8 mouse cellular contexts compared by ENCODE assay signal in the genomic region with DNA sequence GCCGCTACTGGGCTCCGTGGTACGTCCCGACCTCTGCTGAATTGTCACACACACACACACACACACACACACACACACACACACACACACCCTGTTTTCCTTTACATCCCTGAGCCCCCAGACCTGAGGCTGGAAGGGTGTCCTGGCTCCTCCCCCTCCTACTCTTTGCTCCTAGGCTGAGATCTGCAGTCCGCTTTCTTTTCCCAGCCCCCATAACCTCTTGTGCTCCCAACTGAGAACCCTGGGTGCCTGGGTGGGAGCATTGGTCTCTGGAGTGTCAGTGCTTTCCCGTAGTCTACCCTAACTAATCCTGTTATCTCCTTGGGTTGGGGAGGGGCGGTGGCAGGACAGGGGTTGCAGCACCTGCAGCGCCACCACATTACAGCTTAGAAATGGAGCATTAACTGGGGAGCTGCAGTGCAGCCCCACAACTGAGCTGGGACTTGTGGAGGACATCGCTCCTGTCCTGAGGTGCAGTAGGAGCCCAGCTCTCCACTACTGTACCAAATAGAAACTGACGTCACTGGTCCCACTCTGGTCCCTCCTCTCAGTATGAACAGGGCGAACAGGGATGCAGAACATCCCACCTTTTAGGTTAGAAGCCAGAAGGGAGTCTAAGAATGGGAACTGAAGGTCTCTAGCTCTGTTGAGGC. TPM values are rescaled to one million over a fixed set of nuclear protein-coding genes. Genes with fewer than 3 reads are reported as not detected.
DNase-seq lines count a peak whose midpoint lies in the region; ATAC-seq and TF ChIP-seq lines count a peak whose summit lies in the region.

No protein-coding gene starts in this region.

- peak overlapping the region; percentile 68 for H3K4me2 ChIP-seq in forebrain, embryonic 16.5 days (ENCODE audit: low read length)
- H3K4me2 ChIP-seq in liver, embryonic 16.5 days (ENCODE audit: low read depth, low read length) = peak overlapping the region; percentile 65

- no peaks in the 10 kb centered on the region for H3K27me3 ChIP-seq in forebrain, embryonic 16.5 days (replicated peaks; ENCODE audit: control insufficient read depth, insufficient read depth, low read length)
- no peaks in the 10 kb centered on the region for H3K27me3 ChIP-seq in liver, embryonic 16.5 days (ENCODE audit: control insufficient read depth, insufficient read depth, low read depth, low read length)

- 37% methylated on average over 8 of the region's 11 CpGs for WGBS in lung, adult 2 months
- WGBS in forebrain, embryonic 16.5 days = 22% methylated on average over 7 of the region's 11 CpGs
- 18% methylated on average over 11 of the region's 11 CpGs for WGBS in liver, embryonic 16.5 days (ENCODE audit: insufficient replicate concordance)

- H3K4me3 ChIP-seq in lung, adult 2 months (replicated peaks; ENCODE audit: extremely low read depth, low read depth, low read length) = peak overlapping the region; percentile 79
- H3K4me3 ChIP-seq in forebrain, embryonic 16.5 days (replicated peaks; ENCODE audit: low read length) = peak overlapping the region; percentile 59
- peak overlapping the region; percentile 66 for H3K4me3 ChIP-seq in liver, embryonic 16.5 days (ENCODE audit: low read depth, low read length)

- peak; percentile 63 for ATAC-seq in forebrain, embryonic 16.5 days
- ATAC-seq in liver, embryonic 16.5 days (ENCODE audit: low read depth) = no peak

- TF ChIP-seq POLR2A in lung, adult 2 months (IDR thresholded peaks at IDR 0.05; ENCODE audit: borderline replicate concordance, extremely low read depth, low read depth, low read length) = no peak

- no peak for TF ChIP-seq CTCF in lung, adult 2 months (IDR thresholded peaks at IDR 0.05; ENCODE audit: insufficient read depth, low read length)

- no peaks in the 10 kb centered on the region for H3K9me3 ChIP-seq in forebrain, embryonic 16.5 days (ENCODE audit: control insufficient read depth, low read length)
- H3K9me3 ChIP-seq in liver, embryonic 16.5 days (replicated peaks; ENCODE audit: control insufficient read depth, low read length) = no peaks in the 10 kb centered on the region

- DNase-seq in lung, adult 2 months = no peak
- no peak for DNase-seq in lung, postnatal 14 days
- peak; percentile 61 for DNase-seq in cerebellum, adult 9-11 months
- DNase-seq in thymus, postnatal 4 days = peak; percentile 59
- no peak for DNase-seq in adrenal gland, adult 8-10 months
- no peak for DNase-seq in ovary, adult 18-20 months (ENCODE audit: low spot score)

- no peaks in the 10 kb centered on the region for H3K4me1 ChIP-seq in lung, adult 2 months (ENCODE audit: control insufficient read depth, insufficient read depth, low read length)
- peaks cover 7% of the 10 kb centered on the region for H3K4me1 ChIP-seq in forebrain, embryonic 16.5 days (replicated peaks; ENCODE audit: control insufficient read depth, insufficient read depth, low read length)
- H3K4me1 ChIP-seq in liver, embryonic 16.5 days (ENCODE audit: control insufficient read depth, low read depth, low read length) = no peaks in the 10 kb centered on the region; the same call in 1 of the 2 replicates

- peak overlapping the region; percentile 63 for H3K9ac ChIP-seq in forebrain, embryonic 16.5 days (replicated peaks; ENCODE audit: low read depth, low read length)
- no peak overlapping the region for H3K9ac ChIP-seq in liver, embryonic 16.5 days (ENCODE audit: low read depth, low read length)

- no peaks in the 10 kb centered on the region for H3K36me3 ChIP-seq in forebrain, embryonic 16.5 days (ENCODE audit: control insufficient read depth, insufficient read depth)
- H3K36me3 ChIP-seq in liver, embryonic 16.5 days (ENCODE audit: control insufficient read depth, insufficient read depth) = no peaks in the 10 kb centered on the region

- peak overlapping the region; percentile 73; the same call in 1 of the 2 replicates for H3K27ac ChIP-seq in forebrain, embryonic 16.5 days (ENCODE audit: low read length)
- no peak overlapping the region for H3K27ac ChIP-seq in liver, embryonic 16.5 days (ENCODE audit: low read length)

RNA-seq across cellular contexts. Expression of a gene that starts 1.7 kb away (rescaled TPM):
- 5.6 and 9.0 TPM in 2 replicates for polyA plus RNA-seq in lung, adult 2 months (2012; rRNA removed)
- 60.8 and 62.7 TPM in 2 replicates for polyA plus RNA-seq in forebrain, embryonic 16.5 days (2015; fragmentation: Nextera tagmentation; extraction: Ambion mirVana)
- 4.0 and 4.3 TPM in 2 replicates for polyA plus RNA-seq in liver, embryonic 16.5 days (2015; fragmentation: Nextera tagmentation; extraction: Ambion mirVana)
- total RNA-seq in adrenal gland, adult 8-10 months (2022) = 10 to 100 TPM; 21.4 to 45.9 (median 31.0) TPM

RNA-seq across cellular contexts. Expression of a gene that starts 58.8 kb away (rescaled TPM):
- not detected in 2 replicates for polyA plus RNA-seq in lung, adult 2 months (2012; rRNA removed)
- polyA plus RNA-seq in forebrain, embryonic 16.5 days (2015; fragmentation: Nextera tagmentation; extraction: Ambion mirVana) = not detected in 2 replicates
- polyA plus RNA-seq in liver, embryonic 16.5 days (2015; fragmentation: Nextera tagmentation; extraction: Ambion mirVana) = not detected in 2 replicates
- total RNA-seq in adrenal gland, adult 8-10 months (2022) = 1 to 10 TPM in 2 of 4 experiments, under 1 TPM in 2; 0.63 to 5.0 (median 1.9) TPM

Comparison
In these comparisons a context has a peak if more than half of its experiments do, and no peak if none do; other contexts are left out.
1. DNase-seq: peak in cerebellum, adult 9-11 months (single experiment) and thymus, postnatal 4 days (single experiment); none in lung, adult 2 months (single experiment), lung, postnatal 14 days (single experiment), adrenal gland, adult 8-10 months (single experiment) and ovary, adult 18-20 months (single experiment).
2. Peak in every context shown above with its lines, with median percentiles within 50 percentile points of each other: H3K4me3 ChIP-seq.